Mouse (Mus musculus): Measurements from ENCODE around the gene Atp1b1.

Atp1b1 gene

DNA sequence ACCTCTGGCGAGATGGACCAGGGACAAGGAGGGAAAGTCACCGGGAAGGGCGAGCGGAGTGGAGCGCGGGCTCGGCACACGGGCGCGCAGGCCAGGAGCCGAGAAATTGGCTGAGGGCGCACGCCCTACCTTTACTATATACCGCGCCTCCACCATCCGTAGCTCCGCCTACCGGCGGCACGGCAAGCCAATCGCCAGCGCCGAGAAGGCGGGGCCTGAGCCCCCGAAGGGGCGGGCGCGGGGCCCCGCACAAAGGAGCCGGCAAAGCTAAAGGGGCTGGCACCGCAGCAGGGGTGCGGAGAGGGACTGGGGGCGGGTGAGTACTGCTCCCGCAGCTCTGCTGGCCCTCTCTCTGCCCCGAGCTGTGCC is at the start of gene Atp1b1:
TSS of gene Atp1b1 (minus strand) at position 111 of the 369 bp plus-strand sequence.
- peak; percentile 92 to 96 for DNase-seq

DNA sequence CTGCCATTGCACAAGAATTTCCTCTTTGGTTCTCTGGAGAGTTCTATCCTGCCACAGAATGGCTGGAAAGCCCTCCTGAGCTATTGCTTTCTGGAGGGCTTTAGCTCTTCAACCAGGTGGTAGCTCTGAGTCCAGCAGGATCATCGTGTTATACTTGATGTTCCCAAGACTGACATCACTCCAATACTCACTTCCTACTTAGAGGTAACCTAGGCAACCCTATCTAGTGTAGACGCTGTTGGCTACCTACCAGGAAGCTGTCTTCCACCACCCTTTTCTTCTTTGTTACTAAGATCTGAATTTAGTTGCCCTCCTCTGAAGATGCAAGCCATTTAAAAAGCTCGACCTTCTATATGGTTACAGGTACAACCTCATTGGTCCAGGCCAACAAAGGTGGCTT is 46.9 kb upstream of the Atp1b1 start:
- no peak for DNase-seq

DNA sequence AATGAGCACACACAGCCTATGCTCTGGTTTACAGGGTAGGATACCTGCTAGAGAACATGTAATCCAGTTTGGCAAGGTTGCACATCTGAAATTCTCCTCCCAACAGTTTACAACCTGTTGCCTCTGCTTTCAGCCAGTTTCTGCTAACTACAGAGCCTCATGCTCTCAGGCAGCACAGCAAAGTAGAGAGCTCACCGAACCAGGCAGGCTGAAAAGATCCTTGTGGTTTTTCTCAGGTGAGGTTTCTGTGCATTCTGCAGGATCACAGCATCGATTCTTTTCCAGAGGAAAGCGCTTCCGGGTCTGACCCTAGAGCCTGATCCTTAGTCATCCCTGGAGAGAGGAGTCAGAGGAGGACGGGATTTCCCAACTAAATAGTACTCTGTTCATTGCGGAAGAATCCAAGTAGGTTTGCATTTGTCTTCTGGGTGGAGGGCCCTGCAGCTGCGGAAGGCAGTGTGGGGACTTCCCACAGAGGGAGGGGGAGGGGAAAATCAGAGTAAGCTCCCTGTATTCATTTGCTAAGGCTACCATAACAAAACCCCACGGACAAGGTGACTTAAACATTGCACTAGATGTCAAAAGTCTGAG is 45.1 kb upstream of the Atp1b1 start:
- DNase-seq, result no peak

DNA sequence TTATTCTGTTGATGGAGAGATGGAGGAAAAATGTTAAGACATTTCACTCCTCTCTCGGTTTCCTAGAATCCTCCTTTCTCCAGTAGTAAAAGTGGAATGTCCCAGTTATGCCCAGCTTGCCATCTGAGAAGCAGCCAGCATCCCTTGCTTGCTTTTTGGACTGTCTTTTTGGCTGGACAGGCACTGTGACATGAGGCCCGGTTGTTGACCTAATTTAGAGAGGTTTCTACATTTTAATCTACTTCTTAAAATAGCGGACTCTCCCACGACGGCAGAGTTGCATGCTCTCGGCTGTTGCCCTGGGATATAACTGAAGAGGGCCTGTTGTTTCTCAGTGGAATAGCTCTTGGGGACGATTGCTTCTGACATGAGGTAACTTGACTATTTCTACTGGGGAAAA is 44.1 kb upstream of the Atp1b1 start:
- DNase-seq, result peak; percentile 44 to 52

DNA sequence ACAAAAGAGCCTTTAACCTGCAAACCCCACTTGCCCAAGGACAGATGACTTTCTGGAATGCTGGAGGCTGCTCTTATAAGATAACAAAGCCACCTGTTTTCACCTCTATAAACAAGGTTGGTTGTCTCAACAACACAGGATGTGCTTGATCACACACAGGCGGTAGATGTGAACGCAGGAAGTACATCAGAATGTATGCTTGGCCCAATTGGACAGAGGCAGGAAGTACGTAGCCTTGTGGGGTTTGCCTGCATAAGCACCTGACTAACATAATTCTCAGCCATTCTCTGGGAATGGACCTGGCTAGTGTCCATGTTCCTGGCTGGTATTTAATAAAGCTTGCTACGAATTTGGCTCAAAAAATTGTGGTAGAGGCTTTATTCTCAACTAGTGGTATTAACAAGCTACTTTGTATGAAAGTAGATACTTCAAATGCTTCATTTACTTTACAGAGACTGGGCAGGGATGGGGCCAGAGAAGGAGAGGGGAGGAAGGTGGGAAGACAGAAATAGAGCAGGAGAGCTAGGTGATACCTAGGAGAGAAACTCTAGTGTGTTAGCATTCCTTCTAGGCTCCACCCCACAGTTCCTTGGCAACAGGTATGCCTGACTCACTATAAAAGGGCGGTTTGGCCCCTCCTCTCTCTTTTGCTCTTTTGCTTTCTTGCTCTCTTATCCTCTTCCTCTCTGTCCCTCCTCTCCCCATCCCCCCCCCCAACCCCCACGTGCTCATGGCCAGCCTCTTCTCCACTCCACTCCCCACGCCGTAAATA is 36.8 kb upstream of the Atp1b1 start:
- DNase-seq, result no peak

DNA sequence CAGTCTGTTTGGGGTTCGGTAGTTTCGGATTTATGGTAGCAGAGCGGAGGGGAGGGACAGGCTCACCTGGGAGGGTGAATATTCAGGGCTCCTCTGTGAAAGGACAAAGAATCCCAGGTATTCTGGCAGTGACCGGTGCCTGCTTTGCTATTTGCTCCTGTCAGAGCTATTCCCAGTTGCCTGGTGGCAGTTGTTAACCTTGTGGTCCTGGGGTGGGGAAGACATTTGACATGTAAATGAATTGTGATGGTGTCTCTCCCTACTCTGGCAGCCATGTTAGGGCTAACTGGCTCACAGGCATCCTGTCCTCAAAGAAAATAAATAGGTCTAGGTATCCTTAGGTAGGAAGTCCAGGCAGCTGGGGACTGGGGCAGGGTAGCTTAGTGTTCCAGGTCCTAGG is 36.1 kb upstream of the Atp1b1 start:
- no peak for DNase-seq

DNA sequence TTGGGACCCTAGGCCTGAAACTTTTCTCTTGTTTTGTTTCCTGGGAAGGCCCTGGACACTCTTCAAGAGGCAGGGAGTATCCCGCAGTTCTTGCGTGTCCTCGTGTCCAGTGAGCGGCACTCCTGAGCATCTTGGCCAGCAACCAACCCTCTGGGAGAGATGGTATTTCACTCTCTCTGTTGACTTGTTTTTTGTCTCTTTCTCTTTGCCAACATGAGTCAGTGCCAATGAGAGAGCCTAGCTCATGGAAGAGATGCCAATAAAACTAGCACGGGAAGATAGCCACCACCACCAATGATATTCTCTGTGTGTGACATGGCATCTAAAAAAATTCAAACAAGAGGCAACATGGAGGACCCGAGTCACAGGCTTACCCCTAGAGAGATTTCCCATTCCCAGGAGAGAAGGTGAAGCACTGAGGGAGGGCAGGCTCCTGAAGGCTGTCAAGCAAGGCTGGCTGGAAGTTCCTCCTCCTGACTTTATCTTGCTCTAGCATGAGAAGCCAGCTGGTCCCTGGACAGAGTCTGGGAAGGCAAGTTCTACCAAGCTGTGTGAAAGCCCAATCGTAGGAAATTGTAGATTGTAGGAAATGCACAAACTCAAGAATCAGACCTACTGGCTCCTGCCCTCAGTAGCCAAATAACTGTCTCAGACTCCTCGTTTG is 35.0 kb upstream of the Atp1b1 start:
- DNase-seq, result peak; percentile 68 to 69

DNA sequence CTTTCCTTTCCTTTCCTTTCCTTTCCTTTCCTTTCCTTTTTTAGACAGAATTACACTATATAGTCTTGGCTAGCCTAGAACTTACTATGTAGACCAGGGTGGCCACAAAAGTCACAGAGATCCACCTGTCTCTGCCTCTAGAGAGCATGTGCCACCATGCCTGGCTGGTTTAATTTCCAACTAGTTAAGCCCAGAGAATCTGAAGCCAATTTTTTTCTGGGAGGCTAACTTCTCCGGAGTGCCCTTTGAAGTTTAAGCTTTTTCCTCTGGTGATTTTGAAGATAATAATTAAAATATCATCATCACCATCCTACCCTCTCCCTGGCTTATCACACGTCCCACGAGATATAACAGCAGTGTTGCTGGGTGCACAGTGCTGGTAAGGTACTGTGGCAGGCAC is 34.3 kb upstream of the Atp1b1 start:
- DNase-seq, result no peak

DNA sequence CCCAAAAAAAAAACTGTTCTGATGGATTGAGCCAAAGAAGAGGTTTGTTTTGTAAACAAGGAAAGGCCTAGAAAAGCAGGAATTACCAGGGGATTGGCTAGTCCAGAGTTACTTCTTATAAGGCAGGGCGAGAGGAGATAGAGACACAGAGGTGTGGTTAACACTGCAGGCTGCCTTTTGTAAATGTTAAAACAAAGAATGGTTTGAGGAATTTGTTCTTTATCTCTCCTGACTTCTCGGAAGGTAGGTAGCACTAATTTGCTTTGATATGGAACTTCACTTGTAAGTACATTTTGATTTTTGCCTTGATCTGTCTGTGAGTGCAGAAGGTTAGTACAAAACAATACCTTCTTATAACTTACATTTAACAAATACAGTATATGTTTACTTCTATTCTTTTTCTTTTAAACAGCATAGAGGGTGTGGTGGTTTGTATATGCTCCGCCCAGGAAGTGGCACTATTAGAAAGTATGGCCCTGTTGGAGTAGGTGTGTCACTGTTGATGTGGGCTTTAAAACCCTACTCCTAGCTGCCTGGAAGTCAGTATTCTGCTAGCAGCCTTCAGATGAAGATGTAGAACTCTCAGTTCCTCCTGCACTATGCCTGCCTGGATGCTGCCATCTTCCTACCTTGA is 31.9 kb upstream of the Atp1b1 start:
- DNase-seq, result no peak

DNA sequence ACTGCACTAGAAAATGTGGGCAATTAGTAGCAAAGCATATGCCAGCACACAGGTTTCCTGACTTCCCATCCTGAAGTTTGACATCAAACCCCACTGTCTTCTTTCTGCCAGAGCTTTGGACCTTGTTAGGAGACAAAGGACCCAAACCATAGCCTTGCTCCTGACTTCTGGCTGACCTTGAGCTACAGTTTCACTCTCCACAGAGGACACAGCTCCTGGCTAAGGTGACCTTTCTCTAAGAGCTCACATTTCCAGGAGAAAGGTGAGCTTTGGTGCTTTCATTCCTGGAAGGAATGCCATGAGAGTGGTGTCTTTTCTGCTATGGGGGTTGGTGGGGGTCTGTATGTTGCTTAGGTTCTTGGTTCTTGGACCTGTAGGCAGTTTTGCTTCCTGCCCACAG is 25.6 kb upstream of the Atp1b1 start:
- DNase-seq, result no peak

DNA sequence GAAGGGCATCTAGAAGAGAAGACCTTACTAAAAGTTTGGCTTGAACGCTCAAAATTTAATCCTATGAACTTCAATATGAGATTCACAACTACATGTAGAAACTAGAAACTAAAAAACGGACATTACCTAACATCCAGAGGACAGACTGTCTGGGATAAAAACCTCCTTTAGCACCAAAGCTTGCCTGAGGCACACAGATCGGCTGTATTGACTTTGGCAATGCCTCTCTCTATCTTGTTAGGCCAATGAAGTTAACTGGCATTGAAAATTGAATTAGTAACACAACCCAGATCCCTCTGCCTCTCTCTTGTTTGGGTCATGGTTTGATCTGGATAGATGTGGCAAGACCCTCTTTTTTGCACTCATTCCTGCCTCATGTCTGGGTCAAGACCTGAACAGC is 24.7 kb upstream of the Atp1b1 start:
- no peak for DNase-seq

DNA sequence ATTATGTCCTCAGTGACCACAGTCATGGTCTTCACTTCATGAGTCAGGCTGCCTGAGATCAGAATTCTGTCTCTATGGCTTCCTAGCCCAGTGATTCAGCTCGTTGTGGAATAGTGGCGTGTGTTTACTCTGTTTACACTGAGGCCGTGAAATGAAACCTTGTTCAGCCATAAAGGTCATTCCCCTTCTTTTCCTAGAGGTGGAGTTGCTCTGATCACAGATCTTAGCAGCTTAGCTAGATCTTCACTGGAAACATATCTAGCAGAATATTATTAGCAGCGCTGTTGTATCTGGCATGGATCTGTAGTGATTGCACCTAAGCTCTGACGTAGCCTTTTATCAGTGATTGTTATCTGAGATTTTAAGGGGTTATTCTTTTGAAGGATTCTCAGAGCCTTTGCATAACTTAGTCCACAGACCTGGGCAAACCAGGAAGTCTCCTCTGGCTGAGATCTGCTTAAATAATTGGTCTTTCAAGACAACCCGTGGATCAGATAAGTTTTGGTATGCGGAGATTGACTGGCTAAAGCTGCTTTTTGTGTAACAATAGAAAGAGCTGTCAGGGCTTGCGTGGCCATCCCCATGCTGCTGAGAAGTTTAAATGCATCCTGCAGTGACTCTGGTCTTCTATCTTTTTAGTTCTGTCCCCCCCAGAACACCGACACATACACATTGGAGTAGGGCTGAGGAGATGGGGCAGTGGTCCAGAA is 23.6 kb upstream of the Atp1b1 start:
- no peak for DNase-seq

DNA sequence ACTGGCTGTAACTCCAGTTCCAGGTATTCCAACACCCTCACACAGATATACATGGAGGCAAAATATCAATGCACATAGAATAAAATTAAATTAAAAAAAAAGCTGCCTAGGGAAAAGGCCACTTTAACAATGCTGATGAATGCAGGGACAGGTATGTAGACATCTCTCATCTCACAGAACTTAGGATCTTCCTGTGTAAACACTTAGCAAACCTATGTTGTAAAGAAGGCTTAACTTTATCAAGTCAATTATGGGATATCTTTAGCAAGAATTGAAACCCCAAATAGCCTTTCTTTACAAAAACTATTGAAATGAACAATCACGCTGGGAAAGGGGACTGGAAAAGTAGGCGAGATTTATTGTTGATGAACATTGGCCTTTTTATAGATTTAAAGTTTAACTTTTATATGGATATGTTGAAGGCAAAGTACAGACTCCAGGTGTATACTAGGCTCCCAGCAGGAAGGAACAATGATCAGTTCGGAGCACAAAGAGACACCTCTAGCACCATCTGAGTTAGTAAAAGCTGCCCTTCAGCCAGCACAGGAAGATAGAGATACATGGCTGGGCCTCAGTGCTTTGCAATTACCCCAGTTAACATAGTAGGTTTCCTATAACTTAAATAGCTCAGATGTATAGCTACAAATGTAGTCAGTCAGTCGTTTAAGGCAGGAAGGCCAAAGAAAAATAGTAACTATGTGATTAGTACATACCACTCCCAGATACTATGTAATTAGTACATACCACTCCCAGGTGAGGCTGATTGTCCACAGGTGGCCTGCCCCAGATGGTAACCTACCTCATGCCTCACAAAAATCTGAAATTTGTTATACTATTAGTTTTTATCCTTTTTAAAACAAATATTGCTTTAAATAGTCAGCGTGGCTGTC is 22.8 kb upstream of the Atp1b1 start:
- no peak for DNase-seq

DNA sequence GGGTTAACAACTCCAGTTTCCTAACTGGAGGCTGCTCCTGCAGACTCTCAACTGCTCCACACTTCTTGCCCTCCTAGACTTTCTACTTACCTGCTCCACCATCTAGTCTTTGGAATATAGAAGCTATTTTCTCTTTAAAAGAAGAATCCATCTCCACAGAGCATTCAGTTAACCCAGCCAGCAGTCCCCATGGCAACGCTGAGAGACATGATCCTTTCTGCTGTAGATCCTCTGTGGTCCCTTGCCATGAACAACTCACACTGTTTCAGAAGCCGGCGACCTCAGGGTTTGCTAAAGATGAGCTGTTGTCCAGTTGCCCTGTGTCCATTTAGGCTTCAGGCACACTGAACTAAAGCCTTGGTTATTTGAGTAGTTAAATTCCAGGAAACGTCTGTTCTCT is 17.7 kb upstream of the Atp1b1 start:
- DNase-seq, result no peak

DNA sequence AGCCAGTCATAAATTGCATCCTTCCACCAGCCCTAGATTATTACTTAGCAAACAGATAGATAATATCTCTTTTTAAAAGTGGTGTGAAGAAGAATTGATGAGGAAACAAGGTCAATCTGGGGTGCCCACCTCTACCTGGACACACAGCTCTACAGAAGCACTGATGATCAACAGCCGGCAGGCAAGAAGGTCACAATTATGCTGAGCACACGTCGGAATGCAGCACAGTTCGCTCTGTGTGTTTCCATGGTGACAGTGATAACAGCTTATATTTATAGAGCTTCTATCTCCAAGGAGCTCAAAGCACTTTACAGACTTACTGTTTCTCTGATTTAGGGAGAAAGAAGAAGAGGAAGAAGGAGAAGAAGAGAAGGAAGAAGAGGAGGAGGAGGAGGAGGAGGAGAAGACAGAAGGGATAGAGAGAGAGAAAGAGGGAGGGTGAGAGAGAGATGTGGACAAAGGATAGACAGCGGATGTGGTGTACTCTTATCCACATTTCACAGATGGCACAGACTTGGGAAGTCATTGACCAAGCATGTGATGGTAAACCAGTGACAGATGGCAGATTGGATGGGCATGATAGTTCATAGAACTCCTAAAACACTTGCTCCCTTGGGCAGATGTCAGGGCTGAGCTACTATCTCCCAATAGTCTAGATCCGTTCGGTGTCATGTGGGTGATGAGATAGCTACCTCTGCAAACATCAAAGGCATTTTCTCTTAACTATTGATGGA is 16.8 kb upstream of the Atp1b1 start:
- no peak for DNase-seq

DNA sequence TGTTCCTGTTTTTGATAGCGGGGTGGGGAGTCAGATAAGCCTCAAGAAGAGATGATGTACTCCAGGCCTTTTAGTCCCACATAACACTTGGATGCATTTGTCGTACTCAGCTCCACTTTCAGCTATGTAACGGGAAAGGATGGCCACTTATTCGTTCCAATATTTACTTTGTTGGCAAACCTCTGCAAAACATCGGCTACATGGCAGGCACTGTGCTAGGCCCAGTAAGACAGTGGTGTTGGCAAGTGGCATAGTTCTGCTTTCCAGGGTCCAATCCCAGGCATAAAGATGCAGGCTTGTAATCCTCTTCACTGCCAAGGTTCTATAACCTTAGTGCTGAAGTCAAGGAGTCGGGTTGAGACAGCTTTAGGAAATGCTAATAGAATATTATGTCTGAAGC is 16.2 kb upstream of the Atp1b1 start:
- no peak for DNase-seq

DNA sequence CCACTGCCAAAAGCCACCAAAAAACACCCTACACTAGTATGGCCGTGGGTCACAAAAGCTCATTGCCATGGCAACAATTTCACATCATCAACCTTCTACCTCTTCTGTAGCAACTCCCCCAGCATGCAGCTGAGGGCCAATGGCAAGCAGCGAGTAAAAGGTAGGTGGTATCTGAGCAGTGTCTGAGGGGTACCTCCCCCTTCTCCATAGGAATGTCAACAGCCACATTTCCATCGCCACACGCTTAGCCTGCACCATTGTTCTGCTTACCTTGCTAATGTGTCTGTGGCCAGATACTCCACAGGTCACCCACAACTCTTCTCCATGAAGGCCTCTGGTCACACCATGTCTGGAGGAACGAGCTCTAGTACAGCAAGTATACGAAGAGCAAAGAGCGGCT is 15.2 kb upstream of the Atp1b1 start:
- DNase-seq, result no peak

DNA sequence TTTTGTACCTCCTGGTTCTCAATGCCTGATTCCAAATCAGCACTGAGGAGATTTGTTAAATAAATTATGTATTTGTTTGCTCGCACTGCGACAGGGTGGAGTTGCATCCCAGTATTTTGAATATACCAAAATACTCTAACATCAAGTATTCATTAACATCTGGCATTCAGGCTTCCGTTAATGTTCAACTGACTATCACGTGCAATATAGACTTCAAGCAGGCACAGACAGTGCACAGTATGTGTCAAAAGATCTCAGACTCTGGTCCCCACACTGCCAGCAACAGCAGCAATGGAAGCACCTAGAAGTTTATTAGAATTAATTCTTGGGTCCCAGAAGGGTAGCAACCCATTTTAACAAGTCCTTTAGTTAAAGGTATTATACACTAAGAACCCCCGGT is 13.5 kb upstream of the Atp1b1 start:
- DNase-seq, result no peak

DNA sequence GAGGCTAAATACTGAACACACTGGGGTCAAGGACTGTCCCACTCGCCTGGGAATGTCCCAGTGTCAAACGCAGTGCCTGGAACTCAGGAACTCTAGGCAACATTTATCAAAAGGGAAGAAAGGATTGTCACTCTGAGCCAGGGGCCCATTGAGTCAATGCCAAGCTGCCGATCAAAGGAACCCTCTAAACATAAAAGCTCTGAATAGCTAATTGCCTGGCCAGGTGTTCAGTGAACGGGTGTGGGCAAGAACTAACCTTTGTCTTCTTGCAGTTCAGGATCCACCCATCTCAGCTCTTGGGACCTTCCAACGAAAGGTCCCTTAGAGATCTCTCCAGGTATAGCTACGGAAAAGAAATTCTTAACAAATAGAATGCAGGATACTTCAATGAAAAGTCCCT is 12.8 kb upstream of the Atp1b1 start:
- no peak for DNase-seq

DNA sequence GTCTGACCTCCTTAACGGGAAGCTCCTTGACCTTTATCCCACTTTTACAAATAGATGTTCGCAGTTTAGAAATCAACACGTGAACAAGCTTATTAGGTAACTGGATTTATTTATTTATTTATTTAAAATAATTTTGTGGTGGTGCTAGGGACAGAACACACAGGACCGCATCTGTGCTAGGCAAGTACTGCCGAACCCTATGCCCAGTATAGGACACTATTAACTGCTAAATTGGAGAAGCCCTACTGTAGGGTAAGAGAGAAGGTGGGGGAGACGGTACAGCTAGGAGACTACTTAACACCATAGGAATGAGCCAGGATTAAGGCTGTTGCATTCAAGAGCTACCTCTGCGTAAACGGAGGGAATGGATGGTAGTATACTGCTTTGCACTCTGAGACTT is 10.2 kb upstream of the Atp1b1 start:
- no peak for DNase-seq

DNA sequence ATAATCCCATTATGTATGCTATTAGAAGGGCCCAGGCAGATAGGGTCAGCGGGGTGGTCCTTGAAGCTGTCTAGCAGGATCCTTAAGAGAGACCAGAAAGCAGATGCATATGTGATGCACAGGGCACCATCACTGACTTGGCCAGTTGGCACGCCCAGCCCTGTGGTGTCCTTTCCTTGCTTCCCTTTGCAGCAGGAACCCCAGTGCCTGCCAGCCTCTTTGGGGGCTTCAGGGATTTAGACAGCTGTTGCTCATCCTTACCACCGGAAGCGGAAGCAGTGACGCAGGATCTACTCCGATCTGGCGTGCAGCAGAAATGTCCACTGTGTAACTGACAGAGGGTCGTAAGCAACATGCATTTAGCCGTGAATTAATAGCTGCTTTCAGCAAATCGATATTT is 9.3 kb upstream of the Atp1b1 start:
- DNase-seq, result no peak

DNA sequence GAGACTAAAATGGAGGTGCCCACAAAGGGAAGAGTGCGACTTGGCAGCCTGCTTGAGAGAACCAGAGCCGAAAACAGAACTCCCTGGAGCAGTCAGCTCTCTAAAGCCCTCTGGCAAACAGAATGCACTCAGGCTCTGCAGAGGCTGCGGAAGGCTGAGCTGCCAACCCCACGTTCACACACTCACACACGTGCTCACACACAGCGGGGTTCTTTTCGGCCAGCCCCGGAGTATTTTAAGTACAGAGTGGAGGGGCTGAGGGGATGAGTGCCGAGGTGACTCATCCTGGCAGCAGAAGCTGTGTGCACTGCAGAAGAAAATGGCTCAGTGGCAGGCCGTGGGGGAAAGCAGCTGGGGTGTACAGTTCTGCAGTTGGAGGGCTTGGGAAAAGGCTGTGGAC is 3.6 kb upstream of the Atp1b1 start:
- peak; percentile 77 to 79 for DNase-seq

Data from cerebellum, adult 18-20 months (tissue).